Mouse (Mus musculus) heart, embryonic 16.5 days (tissue): ENCODE measurements around the gene Ccser1. TPM values are rescaled to one million over a fixed set of nuclear protein-coding genes. Genes with fewer than 3 reads are reported as not detected.

Experiments
- ATAC-seq: fragments of 200-750 bp; cut with Nextera tagmentation; replicated peaks from 2 replicates; pipeline ENCODE4 v1.8.0; 2017; ENCODE audit warnings: moderate number of reproducible peaks; ENCODE audit not compliant: insufficient read depth, low FRiP score; ENCODE audit errors: extremely low read depth
- H3K27ac ChIP-seq: fragments of 300-500 bp; sonication (generic); 2 replicates; pipeline ENCODE4 v1.5.1; 2014; ENCODE audit warnings: mild to moderate bottlenecking, low read length, control low read depth, moderate library complexity
- H3K27me3 ChIP-seq: fragments of 300-500 bp; sonication (generic); 2 replicates; pipeline ENCODE4 v1.6.1; 2014; ENCODE audit warnings: low read length, mixed read lengths; ENCODE audit not compliant: control insufficient read depth, insufficient read depth
- H3K36me3 ChIP-seq: fragments of 300-500 bp; sonication (generic); 2 replicates; pipeline ENCODE4 v1.6.1; 2014; ENCODE audit not compliant: control insufficient read depth, insufficient read depth
- H3K4me1 ChIP-seq: fragments of 300-500 bp; sonication (generic); 2 replicates; pipeline ENCODE4 v1.6.1; 2014; ENCODE audit warnings: low read length, mixed read lengths; ENCODE audit not compliant: control insufficient read depth, insufficient read depth
- H3K4me2 ChIP-seq: fragments of 300-500 bp; sonication (generic); 2 replicates; pipeline ENCODE4 v1.6.1; 2014; ENCODE audit warnings: low read depth, mild to moderate bottlenecking, control low read depth, low read length
- H3K4me3 ChIP-seq: fragments of 300-500 bp; sonication (generic); 2 replicates; pipeline ENCODE4 v1.5.1; 2014; ENCODE audit warnings: mild to moderate bottlenecking, control low read depth, low read length
- H3K9ac ChIP-seq: fragments of 300-500 bp; sonication (generic); 2 replicates; pipeline ENCODE4 v1.6.1; 2014; ENCODE audit warnings: low read length, control low read depth
- H3K9me3 ChIP-seq: fragments of 300-500 bp; sonication (generic); replicated peaks from 2 replicates; pipeline ENCODE4 v1.6.1; 2016; ENCODE audit warnings: low read length; ENCODE audit not compliant: control insufficient read depth
- WGBS: fragments of 180-500 bp; shearing (Covaris S2); extraction: QIAGEN DNeasy Blood & Tissue Kit; methylation state at CpG from one replicate; pipeline ENCODE4 v1.1.7; 2014; 5-methylcytosine and 5-hydroxymethylcytosine counted together
- polyA plus RNA-seq: library from polyadenylated mRNA; unstranded; fragments of >200 nt; fragmentation: Nextera tagmentation; extraction: Ambion mirVana; gene quantifications from 2 replicates; pipeline ENCODE4 v1.2.1, GENCODE M21; 2015

Ccser1 gene
- polyA plus RNA-seq, 1 experiment from 2014 or later, result 1.8 TPM

DNA sequence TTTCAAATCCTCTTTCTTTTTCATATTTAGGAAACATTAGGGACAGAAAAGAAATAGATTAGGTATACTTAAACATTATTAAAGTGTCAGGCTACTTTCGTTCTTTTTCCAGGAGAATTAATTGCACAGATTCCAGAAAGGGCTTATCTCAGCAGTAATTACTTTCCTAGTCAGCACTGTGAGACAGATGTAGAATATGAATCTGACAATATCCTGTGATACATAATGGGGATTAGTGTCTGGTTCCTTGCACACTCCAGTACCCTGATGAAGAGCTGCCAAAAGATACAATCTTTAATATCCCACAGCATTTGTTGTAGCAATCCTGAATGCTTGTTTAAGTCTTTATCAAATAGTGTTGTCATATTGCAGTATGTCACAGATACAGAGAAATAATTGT lies 548.9 kb downstream of the Ccser1 start:
- no peak for ATAC-seq
- H3K9ac ChIP-seq, result no peak overlapping the region
- no peak overlapping the region for H3K4me3 ChIP-seq
- no peak overlapping the region for H3K4me2 ChIP-seq
- no peaks in the 10 kb centered on the region for H3K27me3 ChIP-seq
- H3K36me3 ChIP-seq, result no peaks in the 10 kb centered on the region
- 63% methylated on average over 1 of the region's 1 CpGs for WGBS
- no peaks in the 10 kb centered on the region for H3K9me3 ChIP-seq
- no peak overlapping the region for H3K27ac ChIP-seq
- H3K4me1 ChIP-seq, result no peaks in the 10 kb centered on the region

- Histone ChIP-seq H3K36me3 (no peaks in the 10 kb centered on the region), H3K4me3 (no peak overlapping the region), H3K27ac (no peak overlapping the region), H3K27me3 (no peaks in the 10 kb centered on the region), H3K4me1 (no peaks in the 10 kb centered on the region), H3K9me3 (no peaks in the 10 kb centered on the region), H3K4me2 (no peak overlapping the region), H3K9ac (no peak overlapping the region)
- ATAC-seq, result no peak
- WGBS, result 73% methylated on average over 5 of the region's 5 CpGs
Observed at GRCm38 (mm10) chr6:61730088-61730880, 550.2 kb downstream of the Ccser1 start.

DNA sequence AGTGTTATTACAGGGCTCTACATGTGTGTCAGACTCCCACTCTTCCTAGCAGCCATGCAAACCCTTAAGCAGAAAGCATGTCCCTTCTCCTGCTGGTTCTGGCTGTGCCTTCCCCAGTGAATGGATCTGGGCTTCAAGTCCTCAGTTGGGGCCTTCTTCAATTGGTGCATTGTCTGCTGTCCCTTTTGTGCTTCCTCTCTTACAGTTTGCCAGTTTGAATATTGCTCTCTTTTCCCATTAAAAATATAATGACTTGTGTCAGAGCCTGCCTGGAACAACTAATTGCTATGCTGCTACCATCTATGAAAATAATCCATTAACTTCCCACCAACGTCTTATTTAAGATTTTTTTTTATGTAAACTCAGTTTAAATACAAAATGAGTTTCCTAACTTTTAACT lies 566.2 kb downstream of the Ccser1 start:
- ATAC-seq, result no peak
- WGBS, result 67% methylated on average over 1 of the region's 1 CpGs
- no peaks in the 10 kb centered on the region for H3K9me3 ChIP-seq
- no peaks in the 10 kb centered on the region for H3K4me1 ChIP-seq
- no peak overlapping the region for H3K27ac ChIP-seq
- no peaks in the 10 kb centered on the region for H3K36me3 ChIP-seq
- H3K9ac ChIP-seq, result no peak overlapping the region
- no peaks in the 10 kb centered on the region for H3K27me3 ChIP-seq
- no peak overlapping the region for H3K4me2 ChIP-seq
- no peak overlapping the region for H3K4me3 ChIP-seq

- WGBS, result 83% methylated on average over 3 of the region's 3 CpGs
- Histone ChIP-seq H3K9ac (no peak overlapping the region), H3K4me1 (no peaks in the 10 kb centered on the region; the same call in 1 of the 2 replicates), H3K9me3 (no peaks in the 10 kb centered on the region), H3K4me3 (no peak overlapping the region), H3K27me3 (no peaks in the 10 kb centered on the region), H3K36me3 (no peaks in the 10 kb centered on the region), H3K4me2 (no peak overlapping the region), H3K27ac (no peak overlapping the region)
- no peak for ATAC-seq
Observed at GRCm38 (mm10) chr6:61762135-61762534, 582.0 kb downstream of the Ccser1 start.

- 77% methylated on average over 5 of the region's 5 CpGs for WGBS
Observed at GRCm38 (mm10) chr6:61763379-61763778, 583.3 kb downstream of the Ccser1 start.

GRCm38 (mm10) chr6:61765801-61766200 lies 585.7 kb downstream of the Ccser1 start:
- no peaks in the 10 kb centered on the region for H3K27me3 ChIP-seq
- H3K9ac ChIP-seq, result no peak overlapping the region
- no peaks in the 10 kb centered on the region for H3K36me3 ChIP-seq
- no peak overlapping the region for H3K4me2 ChIP-seq
- ATAC-seq, result no peak
- no peaks in the 10 kb centered on the region for H3K9me3 ChIP-seq
- WGBS, result 77% methylated on average over 2 of the region's 2 CpGs
- H3K4me3 ChIP-seq, result no peak overlapping the region
- no peak overlapping the region for H3K27ac ChIP-seq
- H3K4me1 ChIP-seq, result peaks cover 2% of the 10 kb centered on the region; the same call in 1 of the 2 replicates

More at GRCm38 (mm10) chr6:61763379-61763778, 583.3 kb downstream of the Ccser1 start:
- H3K27ac ChIP-seq, result no peak overlapping the region
- H3K4me3 ChIP-seq, result no peak overlapping the region
- H3K9me3 ChIP-seq, result no peaks in the 10 kb centered on the region
- H3K4me1 ChIP-seq, result peaks cover 2% of the 10 kb centered on the region; the same call in 1 of the 2 replicates
- H3K9ac ChIP-seq, result no peak overlapping the region
- no peak for ATAC-seq
- H3K27me3 ChIP-seq, result no peaks in the 10 kb centered on the region
- no peaks in the 10 kb centered on the region for H3K36me3 ChIP-seq
- no peak overlapping the region for H3K4me2 ChIP-seq

- no peak overlapping the region for H3K4me3 ChIP-seq
- H3K9ac ChIP-seq, result no peak overlapping the region
- no peak overlapping the region for H3K27ac ChIP-seq
- H3K27me3 ChIP-seq, result no peaks in the 10 kb centered on the region
- peaks cover 2% of the 10 kb centered on the region; the same call in 1 of the 2 replicates for H3K4me1 ChIP-seq
- ATAC-seq, result no peak
- no peaks in the 10 kb centered on the region for H3K9me3 ChIP-seq
- H3K4me2 ChIP-seq, result no peak overlapping the region
- no peaks in the 10 kb centered on the region for H3K36me3 ChIP-seq
- 66% methylated on average over 8 of the region's 8 CpGs for WGBS
Observed at GRCm38 (mm10) chr6:61767151-61767550, 587.0 kb downstream of the Ccser1 start.

- Histone ChIP-seq H3K27ac (no peak overlapping the region), H3K9me3 (no peaks in the 10 kb centered on the region), H3K9ac (no peak overlapping the region), H3K36me3 (no peaks in the 10 kb centered on the region), H3K4me3 (no peak overlapping the region), H3K4me2 (no peak overlapping the region), H3K4me1 (no peaks in the 10 kb centered on the region), H3K27me3 (no peaks in the 10 kb centered on the region)
- 89% methylated on average over 2 of the region's 2 CpGs for WGBS
- no peak for ATAC-seq
Observed at GRCm38 (mm10) chr6:61786706-61787105, 606.6 kb downstream of the Ccser1 start.

GRCm38 (mm10) chr6:61800889-61801288 lies 620.8 kb downstream of the Ccser1 start:
- H3K9me3 ChIP-seq, result no peaks in the 10 kb centered on the region
- WGBS, result 64% methylated on average over 3 of the region's 3 CpGs
- no peaks in the 10 kb centered on the region for H3K27me3 ChIP-seq
- no peak for ATAC-seq
- no peaks in the 10 kb centered on the region for H3K4me1 ChIP-seq
- no peak overlapping the region for H3K9ac ChIP-seq
- H3K36me3 ChIP-seq, result no peaks in the 10 kb centered on the region
- no peak overlapping the region for H3K4me2 ChIP-seq
- no peak overlapping the region for H3K27ac ChIP-seq
- H3K4me3 ChIP-seq, result no peak overlapping the region
